Mouse (Mus musculus) heart, postnatal 0 days (tissue): Measurements from ENCODE around the gene Vangl2.

ENCODE experiments used
- CTCF ChIP-seq: IDR thresholded peaks from 2 replicates; pipeline ENCODE4 v1.5.1; 2016; ENCODE audit warnings: antibody characterized with exemption, control low read depth, low read depth
- EP300 ChIP-seq: IDR thresholded peaks from 2 replicates; pipeline ENCODE4 v1.6.1; 2016; ENCODE audit warnings: antibody characterized with exemption, low read depth

DNA sequence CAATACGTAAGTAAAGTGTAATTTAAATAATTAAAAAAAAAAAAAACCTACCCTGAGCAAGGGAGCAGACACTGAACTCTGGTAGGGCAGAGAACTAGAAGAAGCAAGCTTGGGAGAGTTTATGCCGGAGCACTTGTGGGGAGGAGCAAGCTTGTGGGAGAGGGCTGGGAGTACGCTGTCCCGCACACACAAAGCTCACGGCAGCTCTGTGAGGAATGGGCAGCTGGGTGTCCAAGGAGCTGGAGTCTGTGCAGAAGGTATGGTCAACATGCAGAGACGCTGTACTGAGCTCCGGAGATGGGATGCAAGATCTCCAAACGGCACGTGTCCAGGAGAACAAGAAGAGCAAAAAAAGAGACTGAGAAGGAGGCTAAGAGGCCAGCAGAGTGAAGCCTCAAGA, 13.5 kb downstream of the Vangl2 start:
- TF ChIP-seq EP300 (no peak), CTCF (no peak)
